Mouse (Mus musculus) cerebellum, postnatal 36 days (tissue): ENCODE measurements at regions not wholly inside any gene's neighbourhood (a gene's known extent, or its start where the extent isn't known, plus 50 kb on each side); places are given as distances from the start of the nearest gene placed in this dataset.
"Not testable (repeated sequence)": the region's sequence is repeated elsewhere in the genome, so short reads cannot be mapped to it uniquely, and the experiment has no call there.

Experiments used
- DNase-seq, 2 experiments: peaks; one replicate each; pipeline ENCODE4 v3.0.0; 2021 to 2022; ENCODE audit warnings: mixed read lengths in 2 of 2

DNA sequence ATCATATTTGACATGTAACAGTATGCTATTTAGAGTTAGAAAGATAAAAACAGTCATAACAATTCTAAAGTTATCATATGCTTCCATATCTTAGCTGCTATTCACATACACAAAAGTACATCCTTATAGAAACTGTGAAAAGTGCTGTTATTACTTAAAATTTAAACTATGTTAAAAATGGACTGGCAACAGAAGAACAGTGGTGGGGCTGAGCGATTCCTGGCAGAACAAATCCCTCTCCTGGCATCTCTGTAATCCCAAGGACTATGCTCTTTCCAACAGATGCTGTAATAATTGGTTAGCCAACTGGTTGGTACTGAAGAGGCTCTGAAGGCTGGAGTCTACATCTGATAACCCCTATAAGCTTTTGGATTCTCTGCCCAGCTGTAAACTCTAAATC lies 393.0 kb upstream of the Slc39a10 start:
- no peak for DNase-seq

DNA sequence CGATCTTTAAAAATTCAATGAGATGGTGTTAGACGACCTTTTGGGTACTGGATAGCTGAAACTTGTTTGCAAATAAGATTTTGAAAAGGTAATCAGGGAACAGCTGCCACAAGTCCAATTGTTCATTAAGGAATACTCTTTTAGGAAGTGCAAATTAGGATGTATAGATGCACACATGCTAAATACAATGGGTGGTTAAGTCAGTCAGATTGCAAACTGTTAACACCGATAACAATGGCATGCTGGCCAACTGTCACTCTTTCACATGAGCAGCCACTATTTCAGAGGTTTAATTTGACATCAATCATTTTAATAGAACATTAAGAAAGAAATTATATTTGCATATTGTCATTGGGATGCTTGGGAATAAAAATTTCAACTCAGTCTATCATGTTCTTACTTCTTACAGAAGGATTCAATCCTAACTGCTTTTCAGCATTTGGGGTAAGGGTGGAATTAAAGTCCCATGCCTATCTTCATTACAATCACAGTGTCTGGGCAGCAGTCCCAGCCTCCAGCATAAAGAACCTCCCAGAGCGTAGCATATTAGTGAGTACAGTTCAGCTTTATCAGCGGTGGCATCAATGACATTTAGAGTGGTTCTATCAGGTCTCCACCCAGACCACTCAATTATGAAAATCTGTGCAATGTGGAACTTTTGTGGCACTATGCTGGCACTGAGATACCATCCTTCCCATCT lies 385.8 kb upstream of the Slc39a10 start:
- DNase-seq = peak; percentile 22 to 28

GRCm38 (mm10) chr1:47277839-47278238 lies 385.2 kb upstream of the Slc39a10 start:
- DNase-seq = peak; percentile 35 to 59

DNA sequence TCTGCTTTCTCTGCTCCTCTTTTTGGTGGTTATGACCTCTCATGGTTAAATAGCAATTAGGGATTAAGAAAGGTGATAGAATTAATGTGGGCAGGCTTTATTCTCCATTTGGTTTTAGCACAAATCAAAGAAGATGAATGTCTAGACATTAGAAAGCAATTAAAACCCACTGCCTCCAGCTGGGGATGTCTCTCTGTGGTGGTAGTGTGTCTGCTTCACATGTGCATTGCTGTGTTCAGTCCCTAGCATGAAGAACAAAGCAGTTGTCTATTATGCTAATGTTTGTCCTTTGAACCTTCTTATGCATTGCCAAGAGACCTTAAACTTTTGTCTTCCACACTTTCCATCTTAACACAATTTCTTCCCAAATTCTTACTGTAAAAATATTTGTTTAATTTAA lies 379.5 kb upstream of the Slc39a10 start:
- no peak for DNase-seq

DNA sequence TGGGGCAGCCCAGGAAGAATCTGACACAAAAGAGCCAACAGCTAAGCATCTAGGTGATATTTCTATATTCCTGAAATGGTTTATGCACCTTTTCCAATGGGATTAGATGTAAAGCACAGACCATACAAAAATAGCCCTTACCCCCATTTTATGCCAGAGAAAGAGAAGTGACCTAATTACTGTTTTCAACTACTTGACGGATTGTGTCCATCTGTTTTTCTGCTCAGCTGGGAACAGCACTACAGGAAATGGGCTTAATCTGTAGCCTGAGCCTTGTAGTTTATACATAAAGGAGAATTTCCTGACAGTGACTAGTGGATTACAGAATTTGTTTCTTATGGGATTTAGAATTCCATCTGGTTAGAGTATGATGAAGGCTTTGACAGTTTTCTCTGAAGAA lies 371.0 kb upstream of the Slc39a10 start:
- peak in 1 of 2 experiments; percentile 26 for DNase-seq

GRCm38 (mm10) chr1:47261505-47262130 lies 369.0 kb upstream of the Slc39a10 start:
- no peak for DNase-seq

GRCm38 (mm10) chr1:47250706-47251105 lies 358.1 kb upstream of the Slc39a10 start:
- DNase-seq = peak; percentile 48 to 64

DNA sequence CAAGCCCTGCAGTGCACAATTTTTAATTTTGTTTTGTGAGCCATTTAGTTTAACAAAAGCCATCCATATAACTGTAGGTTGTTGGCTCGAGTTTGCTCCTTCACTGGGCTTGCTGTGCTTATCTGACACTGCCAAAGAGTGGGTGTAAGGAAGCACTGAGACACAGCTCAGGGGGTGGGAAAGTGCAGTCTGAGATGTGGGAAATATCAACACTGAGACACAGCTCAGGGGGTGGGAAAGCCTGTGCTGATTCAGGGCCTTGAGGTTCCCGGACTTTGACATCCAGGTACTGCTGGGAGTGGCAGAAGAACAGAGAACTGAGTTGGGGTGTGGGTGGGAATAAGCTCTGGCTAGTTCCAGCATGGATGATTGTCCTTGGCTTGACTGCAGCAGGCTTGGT lies 324.4 kb upstream of the Slc39a10 start:
- no peak for DNase-seq

DNA sequence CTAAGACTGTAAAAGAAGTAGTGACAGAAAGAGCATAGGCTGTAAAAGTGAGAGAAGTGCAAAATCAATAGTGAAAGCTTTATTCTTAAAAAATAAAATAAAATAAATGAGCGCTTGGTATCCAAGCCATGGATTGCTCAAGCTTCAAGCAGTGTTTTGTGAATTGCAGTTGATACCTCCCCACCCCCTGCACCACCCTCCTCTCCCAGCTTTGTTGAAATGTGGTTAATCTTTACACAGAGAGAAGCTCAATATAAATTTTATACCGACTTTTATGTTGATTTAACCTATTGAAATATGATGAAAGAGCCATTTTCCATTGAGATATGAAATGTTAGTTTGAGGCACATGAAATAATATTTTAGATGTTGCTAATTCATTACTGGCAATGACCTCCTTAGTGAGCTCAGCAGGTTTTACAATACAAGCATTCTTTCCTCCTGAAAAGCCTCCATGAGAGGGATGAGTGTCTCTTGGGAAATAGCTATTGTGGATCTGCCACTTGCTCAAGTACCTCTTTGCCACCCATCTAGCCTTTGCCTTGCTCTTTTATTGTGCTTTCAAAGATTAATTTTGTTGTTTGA lies 323.9 kb upstream of the Slc39a10 start:
- DNase-seq = no peak

DNA sequence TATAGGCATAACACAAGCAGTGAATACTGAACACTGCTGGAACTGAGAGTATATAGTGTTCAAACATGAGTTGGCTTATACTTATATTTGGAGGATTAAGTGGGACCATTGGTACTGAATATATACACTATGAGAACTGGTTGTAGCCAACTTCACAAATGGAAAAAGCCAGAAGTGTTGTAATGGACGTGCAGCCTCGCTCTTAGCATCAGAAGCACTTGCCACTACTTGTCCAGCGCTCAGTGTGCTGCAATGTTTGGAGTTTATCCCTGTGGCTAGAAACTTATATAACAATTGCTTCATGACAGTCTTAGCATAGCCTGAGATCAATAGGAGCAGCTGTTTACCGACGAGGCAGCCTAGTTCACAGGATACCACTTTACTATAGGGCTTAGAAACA lies 320.8 kb upstream of the Slc39a10 start:
- no peak for DNase-seq

- DNase-seq = no peak
These were observed 300.3 kb upstream of the Slc39a10 start for GRCm38 (mm10) chr1:47193001-47193400.

DNA sequence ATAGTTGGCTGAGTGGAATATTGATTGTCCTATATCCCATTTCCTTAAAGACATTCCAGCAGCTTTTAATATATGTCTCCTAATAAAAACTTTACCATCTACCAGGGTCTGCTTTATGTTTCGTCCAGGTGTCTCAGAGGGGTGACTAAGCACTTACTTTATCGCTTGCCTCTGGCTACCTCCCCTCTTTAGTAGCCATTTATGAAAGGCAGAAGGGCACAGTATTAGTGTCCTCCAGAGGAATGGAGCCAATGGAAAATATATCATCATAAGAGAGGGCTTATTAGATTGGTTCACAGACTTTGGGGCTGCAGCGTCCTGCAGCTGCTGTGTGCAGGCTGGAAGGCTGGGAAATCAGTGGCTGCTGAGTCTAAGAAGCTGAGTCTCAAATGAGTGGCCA lies 271.8 kb upstream of the Slc39a10 start:
- no peak for DNase-seq

- no peak for DNase-seq
These were observed 271.3 kb upstream of the Slc39a10 start for GRCm38 (mm10) chr1:47163808-47164410.

DNA sequence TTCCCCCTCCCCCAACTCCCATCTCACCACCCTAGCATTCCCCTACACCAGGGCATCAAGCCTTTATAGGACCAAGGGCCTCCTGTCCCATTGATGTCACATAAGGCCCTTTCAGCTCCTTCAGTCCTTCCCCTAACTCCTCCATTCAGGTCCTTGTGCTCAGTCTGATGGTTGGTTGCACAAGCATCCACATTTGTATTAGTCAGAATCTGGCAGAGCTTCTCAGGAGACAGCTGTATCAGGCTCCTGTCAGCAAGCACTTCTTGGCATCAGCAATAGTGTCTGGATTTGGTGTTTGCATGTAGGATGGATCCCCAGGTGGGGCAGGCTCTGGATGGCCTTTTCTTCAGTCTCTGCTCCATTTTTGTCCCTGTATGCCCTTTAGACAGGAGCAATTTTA lies 237.4 kb upstream of the Slc39a10 start:
- DNase-seq = not testable (repeated sequence)

DNA sequence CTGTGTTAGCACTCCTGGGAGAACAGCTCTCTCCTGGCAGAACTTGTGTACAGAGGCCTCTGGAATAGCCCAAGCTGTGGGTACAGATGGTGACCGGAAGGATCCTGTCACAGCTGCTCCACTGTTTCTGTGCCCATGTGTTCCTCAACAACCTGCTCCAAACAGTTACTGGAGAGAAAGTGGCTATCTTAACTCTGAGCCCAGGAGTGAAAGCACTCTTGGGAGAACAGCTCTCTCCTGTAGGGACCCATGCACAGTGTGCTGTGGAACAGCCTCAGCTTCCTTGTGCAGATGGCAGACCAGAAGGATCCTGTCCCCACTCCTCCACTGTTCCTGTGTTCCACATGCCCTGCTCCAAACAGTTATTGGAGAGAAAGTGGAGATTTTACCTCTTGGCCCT lies 227.0 kb upstream of the Slc39a10 start:
- DNase-seq = no peak

- DNase-seq = not testable (repeated sequence)
These were observed 224.0 kb upstream of the Slc39a10 start for GRCm38 (mm10) chr1:47116681-47117080.

GRCm38 (mm10) chr1:47112494-47112893 lies 219.8 kb upstream of the Slc39a10 start:
- DNase-seq = no peak

DNA sequence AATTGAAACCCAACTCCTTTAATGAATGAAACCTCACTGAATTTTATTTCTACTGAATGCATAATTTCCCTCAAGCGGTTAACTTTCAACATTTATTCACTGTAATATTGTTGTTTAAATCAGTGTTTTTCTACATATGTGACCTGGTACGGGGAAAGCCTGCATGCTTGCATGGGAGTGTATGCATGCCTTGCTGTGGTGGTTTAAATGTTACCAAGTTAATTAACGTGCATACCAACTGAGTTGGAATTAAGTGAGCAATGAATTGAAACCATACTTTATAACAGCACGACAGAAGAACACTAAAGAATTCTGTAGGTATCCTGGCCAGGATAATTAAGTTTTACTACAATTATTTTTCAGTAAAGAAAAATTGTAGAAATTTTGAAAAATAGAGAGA lies 211.4 kb upstream of the Slc39a10 start:
- no peak for DNase-seq

GRCm38 (mm10) chr1:47103321-47103988 lies 210.8 kb upstream of the Slc39a10 start:
- no peak for DNase-seq

- no peak for DNase-seq
These were observed 204.7 kb upstream of the Slc39a10 start for GRCm38 (mm10) chr1:47097084-47097996.

GRCm38 (mm10) chr1:47094498-47094897 lies 201.8 kb upstream of the Slc39a10 start:
- no peak for DNase-seq

GRCm38 (mm10) chr1:47093289-47093947 lies 200.8 kb upstream of the Slc39a10 start:
- DNase-seq = no peak
